Mouse (Mus musculus): ENCODE data around the gene Smurf1.

Smurf1 gene

DNA sequence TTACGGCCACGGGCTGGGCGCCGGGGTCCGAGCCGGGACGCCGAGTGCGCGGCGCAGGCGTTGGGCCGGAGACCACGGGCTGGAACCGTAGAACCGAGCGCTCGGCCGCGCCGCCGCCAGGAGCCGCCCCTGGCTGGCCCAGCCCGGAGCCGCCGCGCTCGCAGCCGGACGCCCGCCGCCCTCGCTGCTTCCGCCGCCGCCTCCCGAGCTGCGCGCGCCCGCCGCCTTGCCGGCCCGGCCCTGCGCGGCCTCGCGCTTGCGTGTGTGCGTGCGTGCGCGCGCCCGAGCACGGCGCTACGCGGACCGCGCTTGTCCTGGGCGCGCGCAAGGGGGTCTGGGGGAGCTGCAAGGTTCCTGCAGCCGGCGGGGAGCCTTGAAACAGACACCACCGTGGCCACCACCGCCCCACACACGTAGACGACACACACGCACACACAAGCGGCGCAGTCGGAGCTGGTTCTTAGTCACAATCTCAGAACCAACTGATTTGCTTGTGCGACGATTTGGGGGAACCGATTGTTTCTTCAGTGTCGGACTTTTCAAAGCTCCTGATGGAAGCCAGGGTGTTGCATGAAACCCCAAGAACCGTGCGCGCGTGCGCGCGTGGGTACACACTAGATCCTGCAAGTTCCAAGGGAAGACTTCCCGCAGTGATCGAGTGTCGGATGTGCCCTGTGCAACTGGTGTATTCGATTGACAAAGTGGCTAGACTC is at the start of gene Smurf1:
TSS of gene Smurf1 (minus strand) at position 209 of the 713 bp plus-strand sequence.
- DNase-seq (ENCODE audit: low spot score in 2 of 2): peak; percentile 91 to 92

DNA sequence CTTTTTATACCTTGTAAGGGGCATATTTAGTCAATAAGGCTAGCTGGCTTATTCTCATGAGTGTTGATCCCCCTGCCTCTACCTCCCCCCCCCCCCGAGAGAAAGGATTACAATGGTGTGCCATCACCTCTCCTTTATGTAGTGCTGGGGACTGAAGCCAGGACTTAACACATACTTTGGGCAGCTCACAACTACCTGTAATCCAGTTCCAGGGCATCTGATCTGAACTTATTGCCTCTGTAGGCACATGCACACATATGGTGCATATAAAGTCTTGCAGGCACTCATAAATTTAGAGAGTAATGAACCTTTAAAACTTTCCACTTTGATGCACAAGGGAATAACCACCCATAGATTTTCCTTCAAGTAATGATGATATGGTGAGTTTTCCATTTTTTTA is 48.6 kb upstream of the Smurf1 start:
- no peak for DNase-seq (ENCODE audit: low spot score in 2 of 2)

DNA sequence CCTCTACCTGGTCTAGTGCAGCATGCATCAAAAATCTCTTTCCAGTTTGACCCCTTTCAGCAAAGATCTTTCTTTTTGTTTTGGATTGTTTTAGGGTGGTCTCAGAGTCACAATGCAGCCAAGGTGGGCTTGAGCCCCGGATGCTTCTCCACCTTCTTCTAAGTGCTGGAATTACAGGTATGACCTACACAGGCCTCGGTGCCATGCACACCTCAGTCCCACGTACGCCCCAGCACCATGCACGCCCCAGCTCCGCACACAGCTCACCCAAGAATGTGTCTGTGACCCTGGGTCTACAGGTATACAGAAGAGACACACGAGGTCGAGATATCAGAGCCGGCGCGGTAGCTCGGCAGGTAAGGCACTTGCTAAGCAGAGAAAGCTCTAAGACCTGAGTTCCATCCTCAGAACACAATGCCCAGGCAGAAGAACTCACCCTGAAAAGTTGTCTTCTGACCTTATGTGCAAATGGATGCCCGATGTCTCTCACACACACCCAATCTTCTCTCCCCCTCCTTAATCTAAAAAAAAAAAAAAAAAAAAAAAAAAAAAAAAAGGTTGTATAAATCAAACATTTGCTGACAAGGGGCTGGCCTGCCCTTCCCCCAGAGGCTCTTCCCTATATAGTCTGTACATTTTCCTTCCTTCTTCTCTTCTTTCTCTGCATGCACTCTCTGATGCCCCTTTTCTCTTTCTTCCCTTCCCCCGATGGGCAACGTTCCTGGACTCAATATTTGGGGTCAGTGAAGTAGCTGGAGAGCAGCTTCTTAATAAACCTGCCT is 43.4 kb upstream of the Smurf1 start:
- DNase-seq (ENCODE audit: low spot score in 2 of 2): no peak

DNA sequence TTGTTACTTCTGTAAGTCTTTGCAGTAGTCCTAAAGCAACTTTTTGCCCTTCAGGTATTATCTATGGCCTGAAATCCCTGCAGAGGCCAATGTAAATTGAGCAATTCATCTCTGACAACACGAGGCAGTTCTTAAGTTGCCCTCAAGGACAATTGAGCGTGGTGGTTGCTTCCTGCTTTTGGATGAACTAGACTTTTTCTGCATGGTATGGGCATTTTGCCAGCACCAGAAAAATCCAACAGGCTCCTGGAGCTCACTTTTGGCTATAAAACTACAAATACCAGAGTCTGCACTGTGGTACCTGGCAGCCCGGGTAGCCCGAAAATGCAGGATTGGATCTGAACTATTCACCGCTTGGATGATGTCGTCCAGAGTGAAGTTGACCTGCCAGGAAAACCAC is 39.9 kb upstream of the Smurf1 start:
- no peak for DNase-seq (ENCODE audit: low spot score in 2 of 2)

DNA sequence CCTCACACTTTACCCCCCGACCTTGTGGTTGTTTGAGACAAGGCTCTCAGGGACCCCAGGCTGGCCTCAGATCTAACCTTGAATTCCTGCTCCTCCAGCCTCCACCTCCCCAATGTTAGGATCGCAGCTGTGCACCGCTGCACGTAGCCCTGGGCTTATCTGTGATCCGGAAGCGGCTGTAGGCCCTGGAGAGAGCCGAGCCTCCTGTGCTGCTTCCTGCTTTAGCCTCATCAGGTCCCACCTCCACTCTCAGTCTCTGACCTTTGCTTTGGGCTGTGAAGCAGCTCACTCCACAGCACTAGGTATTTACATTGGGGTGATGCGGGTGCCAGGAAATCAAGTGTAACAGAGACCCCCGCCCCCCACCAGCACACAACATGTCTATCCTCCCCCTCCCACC is 38.8 kb upstream of the Smurf1 start:
- no peak for DNase-seq (ENCODE audit: low spot score in 2 of 2)

DNA sequence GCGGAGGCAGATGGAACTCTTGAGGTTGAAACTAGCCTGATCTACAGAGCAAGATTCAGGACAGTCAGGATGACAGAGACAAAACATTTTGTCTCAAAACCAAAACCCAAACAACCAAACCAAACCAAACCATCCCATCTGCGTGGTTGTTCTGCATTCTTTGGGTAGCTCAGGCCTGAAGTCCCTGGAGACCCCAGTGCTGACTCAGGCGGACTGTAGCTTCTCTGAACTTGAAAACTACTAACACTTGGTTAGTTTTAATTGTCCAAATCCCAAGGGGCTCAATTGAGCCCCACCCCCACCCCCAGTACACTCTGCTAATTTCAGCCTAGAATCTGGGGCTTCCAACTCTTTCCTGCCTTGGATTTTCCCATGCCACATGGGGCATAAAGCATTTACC is 37.7 kb upstream of the Smurf1 start:
- no peak for DNase-seq (ENCODE audit: low spot score in 2 of 2)

DNA sequence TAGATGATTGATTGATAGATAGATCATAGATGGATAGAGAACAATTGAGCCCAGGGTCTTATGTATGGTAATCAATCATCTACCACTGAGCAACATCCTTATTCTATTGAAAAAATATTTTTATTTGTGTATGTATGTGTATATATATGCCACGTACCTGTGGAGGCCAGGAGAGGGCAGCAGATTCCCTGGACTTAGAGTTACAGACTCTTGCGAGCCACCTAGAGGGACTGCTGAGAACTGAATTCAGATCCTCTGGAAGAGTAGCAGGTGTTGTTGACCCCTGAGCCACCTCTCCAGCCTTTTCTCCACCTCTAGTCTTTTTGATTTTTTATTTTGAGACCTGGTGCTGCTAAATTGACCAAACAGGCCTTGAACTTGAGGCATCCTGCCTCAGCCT is 32.8 kb upstream of the Smurf1 start:
- no peak for DNase-seq (ENCODE audit: low spot score in 2 of 2)

DNA sequence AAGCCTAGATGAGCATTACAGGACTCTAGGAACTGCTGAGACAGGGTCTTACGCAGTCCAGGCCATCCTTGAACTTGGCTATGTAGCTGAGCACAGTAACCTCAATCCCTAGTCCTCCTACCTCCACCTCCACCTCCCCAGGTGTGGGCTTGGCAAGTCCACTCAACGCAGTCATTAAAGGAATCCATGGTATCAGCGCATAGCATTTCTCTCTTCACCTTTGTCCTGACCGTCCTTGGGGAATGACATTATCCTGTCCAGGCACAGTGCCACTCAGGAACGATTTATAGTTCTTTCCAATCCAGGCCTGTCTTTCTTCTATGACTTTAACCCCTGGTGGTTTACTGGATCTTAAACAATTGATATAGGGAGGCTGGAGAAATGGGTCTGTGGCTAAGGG is 24.8 kb upstream of the Smurf1 start:
- DNase-seq (ENCODE audit: low spot score in 2 of 2): no peak

DNA sequence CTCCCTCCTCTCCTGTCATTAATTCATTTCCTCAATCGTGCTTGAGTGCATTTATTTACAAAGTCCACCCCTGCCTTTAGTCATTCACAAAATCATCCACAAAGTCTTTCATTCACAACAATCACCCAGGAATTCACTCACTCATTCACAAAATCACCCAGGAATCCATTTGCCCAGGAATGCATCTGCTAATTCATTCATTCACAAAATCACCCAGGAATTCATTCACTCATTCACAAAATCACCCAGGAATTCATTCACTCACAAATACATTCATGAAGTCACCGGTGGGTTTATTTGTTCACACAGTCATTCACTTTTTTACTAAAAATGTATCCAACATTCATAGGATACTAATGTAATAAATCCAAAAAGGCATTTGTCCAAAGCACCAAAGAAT is 24.4 kb upstream of the Smurf1 start:
- no peak for DNase-seq (ENCODE audit: low spot score in 2 of 2)

DNA sequence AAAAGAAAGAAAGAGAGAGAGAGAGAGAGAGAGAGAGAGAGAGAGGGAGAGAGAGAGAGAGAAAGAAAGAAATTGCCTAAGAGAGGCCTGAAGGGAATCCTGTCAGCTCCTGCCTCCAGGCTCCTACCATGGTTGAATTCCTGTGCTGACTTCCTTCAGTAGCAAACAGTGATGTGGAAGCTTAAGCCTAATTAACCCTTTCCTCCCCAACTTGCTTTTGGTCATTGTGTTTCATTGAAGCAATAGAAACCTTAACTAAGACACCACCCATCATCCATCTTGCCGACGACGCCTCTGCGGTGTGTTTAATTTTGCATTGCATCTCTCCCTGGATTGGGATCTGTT is 23.4 kb upstream of the Smurf1 start:
- no peak for DNase-seq (ENCODE audit: low spot score in 2 of 2)

DNA sequence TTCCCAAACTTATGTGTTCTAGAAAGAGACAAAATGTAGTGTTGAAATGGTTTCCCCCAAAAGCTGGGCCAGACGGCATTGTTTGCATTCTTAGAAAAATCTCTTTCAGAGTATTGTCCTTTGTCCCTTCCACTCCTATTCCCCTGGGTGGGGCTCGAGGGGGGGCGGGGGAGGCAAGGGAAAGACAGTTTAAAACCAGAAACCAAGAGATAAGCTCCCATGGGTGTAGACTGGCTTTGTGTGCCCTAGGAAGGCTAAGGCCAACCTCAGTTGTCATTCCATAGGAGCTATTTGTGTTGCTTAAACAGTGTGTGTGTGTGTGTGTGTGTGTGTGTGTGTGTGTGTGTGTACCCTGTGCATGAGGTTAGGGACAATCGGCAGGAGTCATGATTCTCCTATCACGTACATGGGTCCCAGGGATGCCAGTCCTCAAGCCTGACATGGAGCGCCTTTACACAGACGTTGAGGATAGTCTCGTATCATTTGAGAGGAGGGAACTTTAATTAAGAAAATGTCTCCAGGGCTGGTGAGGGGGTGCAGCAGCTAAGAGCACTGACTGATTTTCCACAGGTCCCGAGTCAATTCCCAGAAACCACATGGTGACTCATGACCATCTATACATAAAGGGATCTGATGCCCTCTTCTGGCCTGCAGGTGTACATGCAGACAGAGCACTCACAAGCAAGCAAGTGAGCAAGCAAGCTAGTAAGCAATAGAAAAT is 22.9 kb upstream of the Smurf1 start:
- DNase-seq (ENCODE audit: low spot score in 2 of 2): peak; percentile 67 to 73

DNA sequence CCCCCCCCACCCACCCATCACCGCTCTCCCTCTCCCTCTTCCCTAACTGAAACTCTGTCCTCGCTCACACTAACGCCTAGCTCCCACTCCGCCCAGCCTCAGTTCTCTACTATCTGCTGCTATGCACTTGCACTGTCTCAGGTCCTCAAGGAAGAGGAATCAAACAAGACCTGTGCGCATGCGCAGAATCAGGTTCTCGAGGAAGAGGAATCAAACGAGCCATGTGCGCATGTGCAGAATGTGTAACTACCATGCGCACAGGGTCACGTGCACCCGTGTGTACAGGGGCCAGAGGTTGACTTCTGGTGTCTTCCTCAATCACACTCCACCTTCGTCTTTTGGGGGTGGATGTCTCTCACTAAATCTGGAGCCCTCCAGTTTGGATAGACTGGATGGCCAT is 21.9 kb upstream of the Smurf1 start:
- no peak for DNase-seq (ENCODE audit: low spot score in 2 of 2)

DNA sequence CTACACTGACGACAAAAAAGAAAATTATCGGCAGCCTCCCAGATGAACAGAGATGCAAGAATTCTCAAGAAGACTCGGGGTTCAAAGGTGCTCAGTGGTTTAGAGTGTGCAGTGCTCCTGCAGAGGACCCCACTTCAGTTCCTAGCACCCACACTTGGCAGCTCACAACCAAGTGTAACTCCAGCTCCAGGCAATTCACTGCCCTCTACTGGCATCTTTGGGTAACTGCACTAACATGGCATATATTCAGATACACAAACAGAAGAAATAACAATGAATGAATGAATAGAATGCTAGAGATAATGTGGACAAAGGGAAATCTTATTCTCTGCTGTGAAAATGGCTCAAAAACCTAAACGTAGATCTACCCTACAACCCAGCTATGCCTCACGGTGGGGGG is 19.2 kb upstream of the Smurf1 start:
- DNase-seq (ENCODE audit: low spot score in 2 of 2): no peak

DNA sequence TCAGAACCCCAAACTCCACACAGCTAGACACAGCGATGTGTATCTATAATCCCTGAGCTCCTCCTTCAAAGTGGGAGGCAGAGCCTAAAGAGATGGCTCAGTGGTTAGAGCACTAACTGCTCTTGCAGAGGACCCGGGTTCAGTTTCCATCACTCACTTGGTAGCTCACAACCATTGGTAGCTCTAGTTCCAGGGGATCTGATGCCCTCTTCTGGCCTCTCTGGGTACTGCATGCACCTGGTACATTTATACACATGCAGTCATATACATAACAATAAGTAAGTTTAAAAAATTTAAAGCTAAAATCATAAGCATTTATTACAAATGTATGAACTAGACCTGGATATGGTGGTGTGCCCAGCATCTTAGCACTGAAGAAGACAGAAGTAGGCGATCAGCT is 17.6 kb upstream of the Smurf1 start:
- DNase-seq (ENCODE audit: low spot score in 2 of 2): no peak

DNA sequence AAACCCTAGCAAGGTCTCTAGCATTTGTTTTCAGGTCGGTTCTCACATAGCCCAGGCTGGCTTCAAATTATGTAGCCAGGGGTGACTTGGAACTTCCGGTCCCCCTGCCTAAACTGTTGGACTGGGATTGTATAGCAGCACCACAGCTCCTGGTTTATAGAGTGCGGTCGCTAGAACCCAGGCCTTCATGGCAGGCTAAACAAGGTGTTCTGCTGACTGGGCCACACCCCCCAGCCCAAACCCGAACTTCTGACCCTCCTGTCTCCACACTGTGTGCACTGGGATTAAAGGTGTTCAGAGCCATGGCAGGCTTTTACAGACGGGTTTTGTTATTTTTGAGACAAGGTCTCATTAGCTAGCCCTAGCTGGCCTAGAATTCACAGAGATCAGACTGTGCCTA is 13.5 kb upstream of the Smurf1 start:
- no peak for DNase-seq (ENCODE audit: low spot score in 2 of 2)

DNA sequence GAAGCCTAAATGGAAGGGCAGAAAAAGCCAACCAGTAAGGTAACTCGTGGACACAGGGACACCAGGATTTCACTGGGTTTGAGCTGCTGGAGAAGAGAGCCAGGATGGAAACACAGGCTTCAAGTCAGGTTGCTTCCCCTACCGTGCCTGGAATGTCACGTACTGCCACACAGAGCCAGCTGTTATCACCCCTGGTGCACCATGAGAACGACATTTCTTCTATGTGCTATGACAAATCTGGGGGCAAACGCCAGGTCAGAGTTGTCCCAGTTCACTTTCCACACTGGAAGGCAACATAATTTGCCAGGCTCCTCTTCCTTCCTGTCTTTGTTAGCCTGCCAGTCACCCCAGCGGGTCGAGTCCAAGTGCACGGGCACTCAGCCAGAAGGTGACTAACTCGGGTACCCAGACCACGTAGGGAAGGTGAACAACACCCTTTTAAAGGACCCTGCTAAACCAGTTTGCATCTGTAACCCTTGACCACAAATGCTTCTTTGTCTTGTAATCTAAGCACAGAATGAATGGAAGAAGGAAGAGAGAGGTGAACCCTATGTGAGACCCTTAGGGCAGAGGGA is 13.0 kb upstream of the Smurf1 start:
- no peak for DNase-seq (ENCODE audit: low spot score in 2 of 2)

DNA sequence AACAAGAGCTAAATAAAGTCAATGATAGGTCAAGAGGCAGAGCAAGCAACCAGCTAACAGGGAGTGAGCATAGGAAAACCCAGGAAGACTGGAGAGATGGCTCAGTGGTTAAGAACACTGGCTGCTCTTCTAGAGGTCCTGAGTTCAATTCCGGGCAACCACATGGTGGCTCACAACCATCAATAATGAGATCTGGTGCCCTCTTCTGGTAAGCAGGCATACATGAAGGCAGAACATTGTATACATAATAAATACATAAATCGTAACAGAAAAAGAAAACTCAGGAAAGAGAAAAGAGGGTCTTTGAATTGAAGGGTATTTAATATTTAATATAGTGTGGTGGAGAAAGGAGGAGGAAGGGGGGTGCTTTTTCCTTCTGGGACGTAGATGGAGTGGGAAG is 5.6 kb upstream of the Smurf1 start:
- DNase-seq (ENCODE audit: low spot score in 2 of 2): no peak

DNA sequence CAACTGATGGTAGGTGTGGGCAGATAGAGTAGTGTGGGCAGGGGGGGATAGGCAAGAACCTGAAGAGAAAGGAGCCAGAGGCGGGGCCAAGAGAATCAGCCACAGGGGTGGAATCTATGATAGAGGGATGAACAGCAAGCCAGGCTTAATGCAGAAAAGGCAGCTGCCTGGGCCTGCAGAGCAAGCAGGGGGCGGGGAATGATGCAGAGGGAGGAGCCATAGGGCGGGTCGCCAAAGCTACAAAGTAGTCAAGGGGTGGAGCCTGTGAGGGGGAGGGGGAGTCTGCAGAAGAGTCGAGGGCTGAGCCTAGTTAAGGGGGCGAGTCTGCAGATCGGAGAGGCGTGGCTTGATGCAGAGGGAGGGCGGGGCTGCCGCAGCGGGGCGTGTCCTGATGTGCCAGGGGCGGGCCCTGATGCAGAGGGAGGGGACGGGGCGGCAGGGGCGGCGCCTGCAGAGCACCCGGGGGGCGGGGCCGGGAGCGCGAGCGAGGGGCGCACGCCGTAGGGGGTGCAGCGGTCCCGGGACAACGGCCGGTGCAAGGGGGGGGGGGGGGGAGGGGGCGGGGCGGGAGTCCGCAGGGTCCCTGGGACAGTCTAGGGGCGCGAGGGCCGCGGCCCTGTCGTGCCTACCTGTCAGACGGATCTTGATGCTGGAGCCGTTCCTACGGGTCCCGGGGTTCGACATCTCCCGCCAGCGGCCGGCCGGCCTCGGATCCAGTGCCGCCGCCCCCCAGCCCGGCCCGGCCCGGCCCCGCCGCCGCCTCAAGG is 592 bp downstream of the Smurf1 start:
- peak; percentile 90 to 91 for DNase-seq (ENCODE audit: low spot score in 2 of 2)

DNA sequence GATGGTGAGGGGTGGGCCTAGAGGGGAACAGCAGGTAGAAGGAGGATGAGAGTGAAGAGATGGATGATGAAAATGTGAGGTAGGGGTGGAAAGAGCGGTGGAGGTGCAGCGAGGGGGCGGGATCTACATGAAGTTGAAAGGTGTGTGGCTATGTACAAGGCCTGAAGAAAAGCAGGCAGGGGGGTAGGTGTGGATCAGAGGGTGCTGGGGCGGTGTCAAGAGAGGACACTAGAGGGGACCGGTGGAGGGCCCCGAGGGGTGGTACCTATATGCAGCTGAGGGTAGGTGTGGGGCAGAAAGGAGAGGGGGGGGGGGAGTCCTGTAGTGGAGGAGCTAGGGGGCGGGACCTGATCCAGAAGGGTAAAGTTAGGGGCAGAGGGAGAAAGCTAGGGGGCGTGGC is 1.2 kb downstream of the Smurf1 start:
- peak in 1 of 2 experiments; percentile 37 for DNase-seq (ENCODE audit: low spot score in 2 of 2)

DNA sequence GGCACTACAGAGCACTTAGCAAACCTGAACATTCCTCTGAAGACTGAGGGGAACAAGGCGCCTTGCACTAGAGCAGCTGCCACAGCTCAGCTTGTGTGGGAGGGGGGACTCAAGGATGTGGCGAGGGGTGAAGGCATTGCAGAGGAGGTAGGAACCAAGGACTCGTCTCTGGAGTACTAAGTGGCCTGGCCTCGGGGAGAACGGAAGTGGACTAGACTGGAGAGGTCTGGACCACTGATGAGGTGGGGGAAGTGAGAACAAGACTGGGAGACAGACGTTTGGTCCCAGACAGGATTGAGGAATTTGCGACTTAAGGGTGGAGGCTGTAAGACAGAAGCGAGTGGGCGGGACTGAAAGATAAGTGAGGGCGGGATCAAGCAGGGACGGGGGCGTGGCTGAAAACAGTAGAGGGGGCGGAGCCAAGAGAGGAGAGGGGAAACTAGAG is 1.8 kb downstream of the Smurf1 start:
- DNase-seq (ENCODE audit: low spot score in 2 of 2): peak; percentile 81 to 84

DNA sequence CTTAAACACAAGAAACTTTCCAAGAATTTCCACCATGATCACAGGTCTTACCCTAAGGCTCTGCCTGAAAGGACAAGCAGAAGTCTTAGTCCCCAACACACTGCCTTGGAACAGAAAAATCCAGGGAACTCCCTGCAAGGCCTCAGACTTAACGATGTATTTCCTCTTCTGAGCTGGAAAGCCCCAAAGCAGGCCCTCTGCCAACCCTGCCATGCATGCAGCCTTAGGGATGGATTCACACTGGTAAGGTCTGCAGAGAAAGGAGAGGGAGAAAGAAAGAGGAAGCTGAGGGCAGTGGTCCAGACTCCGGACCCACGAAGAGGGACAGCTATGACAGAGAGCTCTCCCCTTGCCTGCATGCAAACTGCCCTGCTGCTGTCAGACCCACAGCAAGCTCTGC is 2.2 kb downstream of the Smurf1 start:
- peak; percentile 57 to 65 for DNase-seq (ENCODE audit: low spot score in 2 of 2)

DNA sequence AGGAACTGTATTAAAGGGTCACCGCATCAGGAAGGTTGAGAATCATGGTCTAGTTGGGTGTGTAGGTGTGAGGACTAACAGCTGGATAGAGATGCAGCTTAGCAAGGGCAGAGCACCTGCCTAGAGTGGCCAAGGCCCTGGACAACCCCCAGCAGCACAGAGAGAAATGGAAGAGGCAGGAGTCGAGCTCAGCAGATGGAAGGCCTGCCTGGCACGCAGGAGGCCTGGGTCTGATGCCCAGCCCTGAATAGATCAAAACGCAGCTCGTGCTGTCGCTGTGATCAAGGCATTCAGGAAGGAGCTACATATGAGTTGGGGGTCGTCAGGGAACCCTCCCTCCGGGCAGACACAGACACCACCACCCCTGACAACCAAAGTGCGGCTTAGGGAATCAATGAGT is 7.4 kb downstream of the Smurf1 start:
- DNase-seq (ENCODE audit: low spot score in 2 of 2): no peak

Measured in right cerebral cortex, postnatal 10 days (tissue).